Mouse (Mus musculus) brain, adult 10 weeks (tissue): Measurements from ENCODE around the gene Ghitm. TPM values are rescaled to one million over a fixed set of nuclear protein-coding genes. Genes with fewer than 3 reads are reported as not detected.

Source experiments
- polyA plus RNA-seq: library from polyadenylated mRNA; stranded (reverse); fragments of 350-450 nt; fragmentation: Illumina TruSeq; extraction: RNeasy Lipid Tissue Mini Kit (QIAGEN cat#74804); gene quantifications from one replicate; pipeline ENCODE4 v1.2.3, GENCODE M21; 2015; ENCODE audit warnings: low read depth, low replicate concordance

The Ghitm gene
- polyA plus RNA-seq, result 673 TPM

DNA sequence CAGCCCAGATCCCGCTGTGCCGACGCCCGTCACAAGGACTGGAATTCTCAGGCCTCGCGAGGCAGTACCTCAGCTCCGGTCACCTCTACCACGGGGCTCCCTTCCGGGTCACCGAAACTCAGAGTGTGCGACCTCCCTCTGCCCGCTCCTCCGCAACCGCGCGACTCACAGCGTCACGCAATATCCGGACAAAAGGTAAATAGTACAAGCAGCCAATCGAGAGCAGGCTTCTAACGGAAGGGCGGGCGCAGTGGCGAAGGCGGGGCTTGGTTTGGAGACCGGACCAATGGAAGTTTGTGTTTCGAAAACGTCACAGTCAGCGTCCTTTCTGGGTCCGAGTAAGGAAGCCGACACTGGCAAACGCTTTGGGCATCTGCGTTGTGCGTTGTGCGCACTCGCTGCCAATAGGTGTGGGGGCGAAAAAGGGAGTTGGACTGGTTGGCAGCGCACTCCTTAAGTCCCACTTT, at the start of gene Ghitm:
Gene Ghitm, minus strand, starts transcription at position 146 of the 467 bp plus-strand sequence.

GRCm38 (mm10) chr14:37113922-37114321, 21.1 kb downstream of the Ghitm start, which contains the start of gene 2610528A11Rik:
Gene 2610528A11Rik, minus strand, starts transcription at chr14:37114022.

GRCm38 (mm10) chr14:37097956-37098530, 37.0 kb downstream of the Ghitm start, which contains the start of gene Cdhr1:
Gene Cdhr1, minus strand, starts transcription at chr14:37098347.

Other genes with a start within 250 kb of the Ghitm start
- 55.8 TPM for gene Ccser2, start 166.5 kb downstream of the Ghitm start, polyA plus RNA-seq
- gene Rgr, start 86.3 kb downstream of the Ghitm start, polyA plus RNA-seq, result not detected
- not detected for gene Lrit1, start 80.4 kb downstream of the Ghitm start, polyA plus RNA-seq
- not detected for gene Lrit2, start 67.3 kb downstream of the Ghitm start, polyA plus RNA-seq
- 4.1 TPM for gene Cdhr1, start 36.9 kb downstream of the Ghitm start, polyA plus RNA-seq
- gene 2610528A11Rik, start 21.2 kb downstream of the Ghitm start, polyA plus RNA-seq, result 1.4 TPM